21 mouse cellular contexts compared by ENCODE assay signal in genomic region chr10:49154134-49154533, GRCm38 (mm10).
A peak's percentile ranks its signal among the peaks of the same experiment; 100 is the strongest.
DNase-seq lines count a peak whose midpoint lies in the region; ATAC-seq lines count a peak whose summit lies in the region.
"Had no signal": no experiment of that assay in that cellular context is flagged by ENCODE, and none has a peak within 500 bp of the region (broad histone marks: within the 10 kb centered on the region; RNA-seq: fewer than 3 reads in every experiment).

No protein-coding gene starts in this region.

- H3K9ac ChIP-seq in hindbrain, embryonic 11.5 days (ENCODE audit: low read depth, low read length) = no peak overlapping the region
- no peak overlapping the region for H3K9ac ChIP-seq in hindbrain, embryonic 14.5 days
- H3K9ac ChIP-seq in hindbrain, embryonic 12.5 days = no peak overlapping the region
- no peak overlapping the region for H3K9ac ChIP-seq in hindbrain, embryonic 16.5 days (ENCODE audit: low read depth, low read length)
- H3K9ac ChIP-seq in midbrain, embryonic 12.5 days (replicated peaks) = no peak overlapping the region
- H3K9ac ChIP-seq in midbrain, embryonic 15.5 days = no peak overlapping the region

- H3K4me1 ChIP-seq in hindbrain, embryonic 11.5 days (replicated peaks; ENCODE audit: control insufficient read depth, insufficient read depth, low read length) = no peaks in the 10 kb centered on the region
- no peaks in the 10 kb centered on the region for H3K4me1 ChIP-seq in hindbrain, embryonic 14.5 days (replicated peaks; ENCODE audit: control insufficient read depth, insufficient read depth, low read length)
- no peaks in the 10 kb centered on the region for H3K4me1 ChIP-seq in hindbrain, embryonic 12.5 days
- no peaks in the 10 kb centered on the region for H3K4me1 ChIP-seq in hindbrain, embryonic 16.5 days (ENCODE audit: control insufficient read depth, insufficient read depth, low read depth, low read length)
- no peaks in the 10 kb centered on the region for H3K4me1 ChIP-seq in midbrain, embryonic 12.5 days
- H3K4me1 ChIP-seq in midbrain, embryonic 15.5 days = no peaks in the 10 kb centered on the region

- H3K4me2 ChIP-seq in hindbrain, embryonic 11.5 days (replicated peaks; ENCODE audit: low read depth, low read length) = no peak overlapping the region
- no peak overlapping the region for H3K4me2 ChIP-seq in hindbrain, embryonic 14.5 days (replicated peaks)
- no peak overlapping the region for H3K4me2 ChIP-seq in hindbrain, embryonic 12.5 days (replicated peaks)
- no peak overlapping the region for H3K4me2 ChIP-seq in hindbrain, embryonic 16.5 days (ENCODE audit: low read length)
- H3K4me2 ChIP-seq in midbrain, embryonic 12.5 days (replicated peaks) = no peak overlapping the region
- no peak overlapping the region for H3K4me2 ChIP-seq in midbrain, embryonic 15.5 days

- DNase-seq in hindbrain, embryonic 11.5 days (ENCODE audit: low spot score) = no peak
- DNase-seq in hindbrain, embryonic 14.5 days (ENCODE audit: low spot score) = no peak
- DNase-seq: adrenal gland, adult 2 months; adrenal gland, adult 8-10 months; adrenal gland, postnatal 10 days; adrenal gland, postnatal 14 days; adrenal gland, postnatal 25 days; adrenal gland, postnatal 36 days; B cell, adult 2 months; cerebellum, adult 11 months; cerebellum, adult 11-12 months; cerebellum, adult 18-20 months had no signal

- H3K4me3 ChIP-seq in hindbrain, embryonic 11.5 days (ENCODE audit: low read depth, low read length) = no peak overlapping the region
- H3K4me3 ChIP-seq in hindbrain, embryonic 14.5 days (replicated peaks; ENCODE audit: low read length) = no peak overlapping the region
- H3K4me3 ChIP-seq in hindbrain, embryonic 12.5 days = no peak overlapping the region
- no peak overlapping the region for H3K4me3 ChIP-seq in hindbrain, embryonic 16.5 days (ENCODE audit: low read length)
- H3K4me3 ChIP-seq in midbrain, embryonic 12.5 days = no peak overlapping the region
- no peak overlapping the region for H3K4me3 ChIP-seq in midbrain, embryonic 15.5 days

- H3K27ac ChIP-seq in hindbrain, embryonic 11.5 days (ENCODE audit: low read depth, low read length) = no peak overlapping the region
- no peak overlapping the region for H3K27ac ChIP-seq in hindbrain, embryonic 14.5 days
- no peak overlapping the region for H3K27ac ChIP-seq in hindbrain, embryonic 12.5 days
- H3K27ac ChIP-seq in hindbrain, embryonic 16.5 days (ENCODE audit: low read depth, low read length) = no peak overlapping the region
- H3K27ac ChIP-seq in midbrain, embryonic 12.5 days (replicated peaks) = no peak overlapping the region
- H3K27ac ChIP-seq in midbrain, embryonic 15.5 days = no peak overlapping the region

- H3K9me3 ChIP-seq in hindbrain, embryonic 11.5 days (ENCODE audit: control insufficient read depth, low read length) = no peaks in the 10 kb centered on the region
- H3K9me3 ChIP-seq in hindbrain, embryonic 14.5 days (ENCODE audit: control insufficient read depth, low read length) = no peaks in the 10 kb centered on the region
- no peaks in the 10 kb centered on the region for H3K9me3 ChIP-seq in hindbrain, embryonic 12.5 days (replicated peaks)
- H3K9me3 ChIP-seq in hindbrain, embryonic 16.5 days (ENCODE audit: control insufficient read depth, low read length) = no peaks in the 10 kb centered on the region
- H3K9me3 ChIP-seq in midbrain, embryonic 12.5 days = no peaks in the 10 kb centered on the region
- no peaks in the 10 kb centered on the region for H3K9me3 ChIP-seq in midbrain, embryonic 15.5 days
- H3K9me3 ChIP-seq: G1E had no signal

- H3K27me3 ChIP-seq in hindbrain, embryonic 11.5 days (ENCODE audit: control insufficient read depth, insufficient read depth, low read length) = no peaks in the 10 kb centered on the region
- H3K27me3 ChIP-seq in hindbrain, embryonic 14.5 days (ENCODE audit: control insufficient read depth, insufficient read depth, low read length) = no peaks in the 10 kb centered on the region
- H3K27me3 ChIP-seq in hindbrain, embryonic 12.5 days = no peaks in the 10 kb centered on the region
- H3K27me3 ChIP-seq in hindbrain, embryonic 16.5 days (replicated peaks; ENCODE audit: control insufficient read depth, insufficient read depth, low read length) = no peaks in the 10 kb centered on the region
- no peaks in the 10 kb centered on the region for H3K27me3 ChIP-seq in midbrain, embryonic 12.5 days
- H3K27me3 ChIP-seq in midbrain, embryonic 15.5 days (replicated peaks) = no peaks in the 10 kb centered on the region
- H3K27me3 ChIP-seq: CH12.LX, Patski had no signal

- peak; percentile 71; the same call in 1 of the 2 replicates for ATAC-seq in hindbrain, embryonic 11.5 days (ENCODE audit: low FRiP score)
- no peak for ATAC-seq in hindbrain, embryonic 14.5 days (ENCODE audit: low FRiP score)
- ATAC-seq in hindbrain, embryonic 12.5 days (ENCODE audit: low FRiP score) = peak; percentile 52; the same call in 1 of the 2 replicates
- ATAC-seq in hindbrain, embryonic 16.5 days = no peak
- peak; percentile 52; the same call in 1 of the 2 replicates for ATAC-seq in midbrain, embryonic 12.5 days (ENCODE audit: low FRiP score, low read depth)
- no peak for ATAC-seq in midbrain, embryonic 15.5 days (replicated peaks)
- ATAC-seq: activated CD4-positive, CD25-positive, alpha-beta regulatory T cell, adult 4 months; CD4-positive, CD25-positive, alpha-beta regulatory T cell, adult 4 months; Patski had no signal

- no peaks in the 10 kb centered on the region for H3K36me3 ChIP-seq in hindbrain, embryonic 11.5 days (ENCODE audit: control insufficient read depth, insufficient read depth, low read length)
- H3K36me3 ChIP-seq in hindbrain, embryonic 14.5 days (replicated peaks; ENCODE audit: control insufficient read depth, insufficient read depth) = no peaks in the 10 kb centered on the region
- no peaks in the 10 kb centered on the region for H3K36me3 ChIP-seq in hindbrain, embryonic 12.5 days
- H3K36me3 ChIP-seq in hindbrain, embryonic 16.5 days (ENCODE audit: control insufficient read depth, insufficient read depth, low read length) = no peaks in the 10 kb centered on the region
- H3K36me3 ChIP-seq in midbrain, embryonic 12.5 days = no peaks in the 10 kb centered on the region
- H3K36me3 ChIP-seq in midbrain, embryonic 15.5 days (replicated peaks) = no peaks in the 10 kb centered on the region
- H3K36me3 ChIP-seq: G1E had no signal

- WGBS in hindbrain, embryonic 11.5 days = 66% methylated on average over 4 of the region's 4 CpGs
- 48% methylated on average over 4 of the region's 4 CpGs for WGBS in hindbrain, embryonic 14.5 days
- WGBS in hindbrain, embryonic 12.5 days = 62% methylated on average over 4 of the region's 4 CpGs
- WGBS in hindbrain, embryonic 16.5 days = 61% methylated on average over 4 of the region's 4 CpGs
- WGBS in midbrain, embryonic 12.5 days = 82% methylated on average over 4 of the region's 4 CpGs
- 69% methylated on average over 4 of the region's 4 CpGs for WGBS in midbrain, embryonic 15.5 days

Comparison
In these comparisons a context has a peak if more than half of its experiments do, and no peak if none do; other contexts are left out.
1. ATAC-seq: peak in hindbrain, embryonic 11.5 days (single experiment), hindbrain, embryonic 12.5 days (single experiment) and midbrain, embryonic 12.5 days (single experiment); none in hindbrain, embryonic 14.5 days (single experiment), hindbrain, embryonic 16.5 days (single experiment) and midbrain, embryonic 15.5 days (single experiment).